Mouse (Mus musculus) midbrain, embryonic 14.5 days (tissue): ENCODE results near the gene Nfya. TPM values are rescaled to one million over a fixed set of nuclear protein-coding genes. Genes with fewer than 3 reads are reported as not detected.

Experiments
- ATAC-seq: fragments of 200-750 bp; cut with Nextera tagmentation; 2 replicates; pipeline ENCODE4 v1.8.0; 2017; ENCODE audit warnings: moderate number of reproducible peaks, moderate library complexity; ENCODE audit not compliant: low FRiP score, low TSS enrichment
- DNase-seq: peaks from one replicate; pipeline ENCODE4 v3.0.0-alpha.2; 2015
- H3K27ac ChIP-seq: fragments of 300-500 bp; sonication (generic); replicated peaks from 2 replicates; pipeline ENCODE4 v1.5.1; 2014; ENCODE audit warnings: mild to moderate bottlenecking, low read depth, low read length, moderate library complexity
- H3K27me3 ChIP-seq: fragments of 300-500 bp; sonication (generic); 2 replicates; pipeline ENCODE4 v1.6.1; 2014; ENCODE audit warnings: low read length, control low read depth, mixed read lengths; ENCODE audit not compliant: control insufficient read depth, insufficient read depth
- H3K36me3 ChIP-seq: fragments of 300-500 bp; sonication (generic); 2 replicates; pipeline ENCODE4 v1.6.1; 2014; ENCODE audit warnings: low read length, control low read depth; ENCODE audit not compliant: control insufficient read depth, insufficient read depth
- H3K4me1 ChIP-seq: fragments of 300-500 bp; sonication (generic); 2 replicates; pipeline ENCODE4 v1.6.1; 2014; ENCODE audit warnings: mild to moderate bottlenecking, antibody characterized with exemption, low read length, control low read depth; ENCODE audit not compliant: control insufficient read depth, insufficient read depth
- H3K4me2 ChIP-seq: fragments of 300-500 bp; sonication (generic); 2 replicates; pipeline ENCODE4 v1.6.1; 2014; ENCODE audit warnings: mild to moderate bottlenecking, low read length, moderate library complexity
- H3K4me3 ChIP-seq: fragments of 300-500 bp; sonication (generic); replicated peaks from 2 replicates; pipeline ENCODE4 v1.5.1; 2014; ENCODE audit warnings: low read depth, low read length
- H3K9ac ChIP-seq: fragments of 300-500 bp; sonication (generic); replicated peaks from 2 replicates; pipeline ENCODE4 v1.6.1; 2014; ENCODE audit warnings: mild to moderate bottlenecking, low read length, moderate library complexity
- H3K9me3 ChIP-seq: fragments of 300-500 bp; sonication (generic); 2 replicates; pipeline ENCODE4 v1.6.1; 2016; ENCODE audit warnings: low read length, control low read depth, mixed read lengths; ENCODE audit not compliant: control insufficient read depth
- WGBS: fragments of 180-500 bp; shearing (Covaris S2); extraction: QIAGEN DNeasy Blood & Tissue Kit; methylation state at CpG from one replicate; pipeline ENCODE4 v1.1.7; 2014; 5-methylcytosine and 5-hydroxymethylcytosine counted together
- polyA plus RNA-seq: library from polyadenylated mRNA; unstranded; fragments of >200 nt; fragmentation: Nextera tagmentation; extraction: Ambion mirVana; gene quantifications from 2 replicates; pipeline ENCODE4 v1.2.1, GENCODE M21; 2014

Nfya gene
- polyA plus RNA-seq, 1 experiment from 2014 or later, result 16.5 TPM

DNA sequence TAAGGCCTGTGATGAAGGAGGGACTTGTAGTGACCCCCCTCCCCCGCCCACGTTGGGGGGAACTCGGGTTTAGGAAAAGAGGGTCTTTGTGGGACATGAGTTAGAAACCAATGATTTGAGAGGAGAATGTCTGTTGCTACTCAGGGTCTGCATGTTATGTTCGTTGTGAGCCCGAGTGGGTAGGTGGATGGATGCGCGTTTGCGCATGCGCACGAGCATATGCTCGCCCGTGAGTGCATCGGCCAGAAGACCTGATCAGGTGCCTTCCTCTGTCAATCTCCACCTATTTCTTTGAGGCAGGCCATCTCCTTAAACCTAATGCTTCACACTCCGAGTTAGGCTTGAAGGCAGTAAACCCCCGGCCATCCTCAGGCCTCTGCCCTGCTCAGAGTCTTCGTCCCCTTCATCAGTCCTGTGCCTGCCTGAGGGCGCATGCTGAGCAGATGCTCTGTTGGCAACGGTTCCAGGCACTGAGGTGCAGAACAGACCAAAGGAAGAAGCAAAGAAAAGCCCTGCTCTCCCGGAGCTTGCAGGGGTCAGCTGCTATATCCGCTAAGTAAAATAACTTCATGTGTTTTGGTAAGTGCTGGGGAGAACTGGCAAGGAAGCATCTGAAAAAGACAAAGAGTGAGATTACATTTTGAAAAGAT is 23.4 kb upstream of the Nfya start:
- Histone ChIP-seq H3K36me3 (no peaks in the 10 kb centered on the region), H3K4me3 (no peak overlapping the region), H3K27me3 (no peaks in the 10 kb centered on the region), H3K4me1 (0 out of 2 replicates have a peak, but pooled peaks cover 4% of the 10 kb centered on the region), H3K27ac (no peak overlapping the region), H3K9me3 (no peaks in the 10 kb centered on the region), H3K4me2 (no peak overlapping the region), H3K9ac (no peak overlapping the region)
- WGBS, result 85% methylated on average over 20 of the region's 20 CpGs
- DNase-seq (no peak), ATAC-seq (no peak)

GRCm38 (mm10) chr17:48432158-48432980 is 22.7 kb upstream of the Nfya start, which contains the start of gene Apobec2:
Gene Apobec2 (minus strand): TSS chr17:48432930.
- Histone ChIP-seq H3K9me3 (no peaks in the 10 kb centered on the region), H3K4me2 (no peak within 1 kb of the TSS), H3K27ac (no peak within 1 kb of the TSS), H3K9ac (no peak within 1 kb of the TSS), H3K27me3 (no peaks in the 10 kb centered on the region), H3K4me3 (no peak within 1 kb of the TSS), H3K36me3 (no peaks in the 10 kb centered on the region), H3K4me1 (0 out of 2 replicates have a peak, but pooled peaks cover 4% of the 10 kb centered on the region)
- peak; percentile 29 for DNase-seq
- no peak for ATAC-seq
- WGBS, result 70% methylated on average over 16 of the region's 16 CpGs

- WGBS, result 73% methylated on average over 5 of the region's 5 CpGs
- Histone ChIP-seq H3K4me2 (no peak overlapping the region), H3K27ac (no peak overlapping the region), H3K27me3 (no peaks in the 10 kb centered on the region), H3K4me1 (0 out of 2 replicates have a peak, but pooled peaks cover 4% of the 10 kb centered on the region), H3K9me3 (no peaks in the 10 kb centered on the region), H3K36me3 (no peaks in the 10 kb centered on the region), H3K4me3 (no peak overlapping the region), H3K9ac (no peak overlapping the region)
- DNase-seq, result no peak
- no peak for ATAC-seq
Observed at GRCm38 (mm10) chr17:48431054-48431453, 21.3 kb upstream of the Nfya start.

DNA sequence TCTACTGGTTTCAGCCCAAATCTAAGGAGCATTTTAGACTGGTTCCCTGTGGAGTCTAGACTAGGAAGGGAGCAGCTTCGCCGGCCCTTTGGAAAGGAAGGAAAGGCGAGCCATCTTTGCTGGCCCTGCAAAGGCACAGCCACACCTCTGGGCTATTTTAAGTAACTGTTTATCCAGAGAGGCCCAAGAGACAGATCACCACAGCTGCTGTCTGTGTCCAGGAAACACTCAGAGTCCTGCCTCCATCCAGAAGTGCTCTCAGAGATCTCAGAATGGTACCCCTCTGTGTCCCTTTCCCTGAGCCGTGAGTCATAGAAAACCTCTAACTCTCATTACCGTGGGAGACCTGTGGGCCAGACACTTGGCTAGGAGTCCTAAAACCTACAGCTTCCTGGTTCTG is 20.7 kb upstream of the Nfya start:
- H3K9me3 ChIP-seq, result no peaks in the 10 kb centered on the region
- H3K27ac ChIP-seq, result no peak overlapping the region
- no peaks in the 10 kb centered on the region for H3K36me3 ChIP-seq
- no peak overlapping the region for H3K9ac ChIP-seq
- H3K27me3 ChIP-seq, result no peaks in the 10 kb centered on the region
- no peak overlapping the region for H3K4me2 ChIP-seq
- DNase-seq (no peak), ATAC-seq (no peak)
- H3K4me3 ChIP-seq, result no peak overlapping the region
- 62% methylated on average over 5 of the region's 5 CpGs for WGBS
- H3K4me1 ChIP-seq, result 0 out of 2 replicates have a peak, but pooled peaks cover 4% of the 10 kb centered on the region

DNA sequence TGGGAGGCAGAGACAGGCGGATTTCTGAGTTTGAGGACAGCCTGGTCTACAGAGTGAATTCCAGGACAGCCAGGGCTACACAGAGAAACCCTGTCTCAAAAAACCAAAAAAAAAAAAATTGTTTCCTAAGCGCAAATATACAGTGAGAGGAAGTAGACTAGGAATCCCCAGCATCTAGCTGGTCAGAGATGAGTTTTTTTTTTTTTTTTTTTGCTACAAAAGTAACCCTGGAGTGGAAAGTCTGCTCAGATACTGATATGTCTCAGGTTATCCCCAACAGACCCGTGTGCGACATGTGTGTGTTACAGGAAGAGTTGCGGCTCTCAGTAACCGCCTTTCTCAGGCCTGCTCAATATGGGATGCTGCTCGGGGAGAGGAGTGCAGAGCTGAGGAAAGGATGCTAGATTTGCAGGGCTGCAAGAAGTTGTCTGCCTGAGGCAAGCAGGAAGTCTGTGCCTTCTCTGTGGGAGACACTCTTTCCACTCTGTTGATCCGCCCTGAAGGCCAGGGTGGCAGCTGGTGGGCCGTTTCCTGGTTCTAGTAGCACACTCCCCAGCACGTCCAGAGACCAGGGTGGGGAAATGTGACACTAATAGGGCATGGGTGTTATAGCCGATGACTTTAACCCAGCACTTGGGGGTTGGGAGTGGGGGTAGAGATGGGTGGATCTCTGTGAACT is 18.3 kb upstream of the Nfya start:
- no peak overlapping the region for H3K4me2 ChIP-seq
- H3K27ac ChIP-seq, result no peak overlapping the region
- DNase-seq, result no peak
- no peaks in the 10 kb centered on the region for H3K27me3 ChIP-seq
- H3K4me1 ChIP-seq, result 0 out of 2 replicates have a peak, but pooled peaks cover 4% of the 10 kb centered on the region
- WGBS, result 74% methylated on average over 11 of the region's 11 CpGs
- no peak overlapping the region for H3K9ac ChIP-seq
- no peak overlapping the region for H3K4me3 ChIP-seq
- H3K9me3 ChIP-seq, result no peaks in the 10 kb centered on the region
- ATAC-seq, result no peak
- H3K36me3 ChIP-seq, result no peaks in the 10 kb centered on the region

DNA sequence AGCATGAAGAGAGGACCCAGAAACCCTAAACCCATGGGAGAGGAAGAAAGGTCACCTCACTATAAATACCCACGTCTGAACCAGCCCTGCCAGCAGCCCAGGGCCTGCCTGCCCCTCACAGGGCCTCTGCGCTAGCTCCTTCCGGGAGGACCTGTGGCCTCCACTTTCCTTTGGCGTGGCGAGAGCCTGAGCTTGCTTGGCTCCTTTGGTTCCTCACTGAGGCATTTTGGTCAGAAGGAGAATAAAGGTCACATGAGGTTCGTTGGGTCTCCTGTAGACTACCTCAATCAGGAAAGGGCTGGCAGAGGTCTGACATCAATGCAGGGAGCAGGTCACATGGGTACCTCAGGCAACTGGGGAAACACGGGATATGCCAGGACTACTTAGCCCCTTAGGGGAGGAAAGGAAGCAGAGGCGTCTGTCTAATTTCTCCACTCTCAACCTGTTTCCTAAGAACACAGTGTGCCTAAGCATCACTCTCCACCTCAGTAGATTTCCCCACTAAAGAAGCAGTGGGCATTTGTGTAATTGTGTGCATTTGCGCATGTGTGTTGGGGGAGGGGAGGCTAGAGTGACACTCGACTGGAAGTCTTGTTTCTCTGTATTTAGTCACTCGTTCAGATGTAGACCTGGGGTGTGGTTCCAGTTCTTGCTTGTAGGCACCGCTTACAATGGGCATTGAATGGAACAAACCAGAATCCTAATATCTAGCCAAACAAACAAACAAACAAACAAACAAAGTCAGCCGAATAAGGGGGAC is 17.5 kb upstream of the Nfya start:
- ATAC-seq (no peak), DNase-seq (no peak)
- Histone ChIP-seq H3K4me3 (no peak overlapping the region), H3K4me2 (no peak overlapping the region), H3K9me3 (no peaks in the 10 kb centered on the region), H3K4me1 (no peaks in the 10 kb centered on the region), H3K36me3 (no peaks in the 10 kb centered on the region), H3K27me3 (no peaks in the 10 kb centered on the region), H3K9ac (no peak overlapping the region), H3K27ac (no peak overlapping the region)
- whole genome bisulfite sequencing, result 77% methylated on average over 13 of the region's 13 CpGs

GRCm38 (mm10) chr17:48425823-48426612 is 16.3 kb upstream of the Nfya start:
- no peaks in the 10 kb centered on the region for H3K27me3 ChIP-seq
- H3K9me3 ChIP-seq, result no peaks in the 10 kb centered on the region
- H3K9ac ChIP-seq, result no peak overlapping the region
- H3K27ac ChIP-seq, result no peak overlapping the region
- no peak for ATAC-seq
- H3K4me1 ChIP-seq, result no peaks in the 10 kb centered on the region
- 42% methylated on average over 9 of the region's 9 CpGs for WGBS
- no peak overlapping the region for H3K4me3 ChIP-seq
- H3K36me3 ChIP-seq, result no peaks in the 10 kb centered on the region
- H3K4me2 ChIP-seq, result no peak overlapping the region
- DNase-seq, result peak; percentile 15

DNA sequence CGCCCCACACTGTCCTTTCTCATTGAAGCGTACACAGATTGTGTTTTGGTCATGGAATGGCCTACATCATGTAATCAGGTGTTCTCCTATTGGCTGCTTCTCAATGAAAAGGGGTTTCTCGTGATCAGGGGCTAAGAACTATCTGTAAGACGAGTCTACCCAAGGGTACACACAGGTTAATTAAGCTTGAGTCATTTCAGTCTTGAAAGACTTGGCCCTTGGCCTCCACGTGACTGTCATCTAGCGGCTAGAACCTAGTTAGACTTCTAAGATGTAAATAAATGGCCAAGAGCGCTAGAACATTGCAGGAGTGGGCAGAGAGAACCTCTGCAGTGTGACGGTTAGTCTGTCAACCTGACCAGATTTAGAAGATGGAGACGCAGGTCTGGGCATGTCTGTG is 14.5 kb upstream of the Nfya start:
- WGBS, result 89% methylated on average over 9 of the region's 9 CpGs

More for the DNA sequence above, 14.5 kb upstream of the Nfya start:
- ATAC-seq, result no peak
- H3K36me3 ChIP-seq, result no peaks in the 10 kb centered on the region
- DNase-seq, result no peak
- no peaks in the 10 kb centered on the region for H3K9me3 ChIP-seq
- H3K27ac ChIP-seq, result no peak overlapping the region
- no peak overlapping the region for H3K4me2 ChIP-seq
- no peaks in the 10 kb centered on the region for H3K4me1 ChIP-seq
- no peaks in the 10 kb centered on the region for H3K27me3 ChIP-seq
- H3K4me3 ChIP-seq, result no peak overlapping the region
- no peak overlapping the region for H3K9ac ChIP-seq
